Mouse (Mus musculus) forebrain, embryonic 15.5 days (tissue): ENCODE results near the gene Rbm6. TPM values are rescaled to one million over a fixed set of nuclear protein-coding genes. Genes with fewer than 3 reads are reported as not detected.

ENCODE experiments used
- polyA plus RNA-seq: library from polyadenylated mRNA; unstranded; fragments of >200 nt; fragmentation: Nextera tagmentation; extraction: Ambion mirVana; gene quantifications from 2 replicates; pipeline ENCODE4 v1.2.1, GENCODE M21; 2015

Gene Rbm6
- polyA plus RNA-seq, 1 experiment from 2014 or later: 125 TPM

Other genes with a start within 250 kb of the Rbm6 start
- gene Gnai2, start 237.9 kb downstream of the Rbm6 start, polyA plus RNA-seq: 335 and 338 TPM in 2 replicates
- gene Slc38a3, start 203.7 kb downstream of the Rbm6 start, polyA plus RNA-seq: 24.2 and 24.4 TPM in 2 replicates
- gene Gnat1, start 193.5 kb downstream of the Rbm6 start, polyA plus RNA-seq: 1.7 and 1.8 TPM in 2 replicates
- 13.7 and 14.6 TPM in 2 replicates for gene Sema3f, start 162.8 kb downstream of the Rbm6 start, polyA plus RNA-seq
- 283 and 284 TPM in 2 replicates for gene Rbm5, start 102.2 kb downstream of the Rbm6 start, polyA plus RNA-seq
- 24.0 and 24.5 TPM in 2 replicates for gene Mon1a, start 14.9 kb upstream of the Rbm6 start, polyA plus RNA-seq
- 1.0 and 1.9 TPM in 2 replicates for gene Mst1r, start 33.6 kb upstream of the Rbm6 start, polyA plus RNA-seq
- not detected in 2 replicates for gene Actl11, start 55.2 kb upstream of the Rbm6 start, polyA plus RNA-seq
- gene Camkv, start 62.4 kb upstream of the Rbm6 start, polyA plus RNA-seq: 79.1 and 83.4 TPM in 2 replicates
- 14.0 and 15.7 TPM in 2 replicates for gene Traip, start 76.9 kb upstream of the Rbm6 start, polyA plus RNA-seq
- 2.5 and 2.9 TPM in 2 replicates for gene Uba7, start 102.3 kb upstream of the Rbm6 start, polyA plus RNA-seq
- gene Gm20661, start 109.8 kb upstream of the Rbm6 start, polyA plus RNA-seq: 0.64 and 0.83 TPM in 2 replicates
- gene Inka1, start 112.6 kb upstream of the Rbm6 start, polyA plus RNA-seq: 12.6 and 12.8 TPM in 2 replicates
- 0.36 and 1.7 TPM in 2 replicates for gene Cdhr4, start 119.3 kb upstream of the Rbm6 start, polyA plus RNA-seq
- 0.69 TPM in 1 of 2 replicates, not detected in the other for gene Gm20662, start 123.1 kb upstream of the Rbm6 start, polyA plus RNA-seq
- gene Ip6k1, start 129.3 kb upstream of the Rbm6 start, polyA plus RNA-seq: 101 and 109 TPM in 2 replicates
- 19.9 and 22.2 TPM in 2 replicates for gene Gmppb, start 176.0 kb upstream of the Rbm6 start, polyA plus RNA-seq
- gene Amigo3, start 179.9 kb upstream of the Rbm6 start, polyA plus RNA-seq: 3.2 and 3.4 TPM in 2 replicates
- gene Mst1, start 207.2 kb upstream of the Rbm6 start, polyA plus RNA-seq: 0.37 TPM in 1 of 2 replicates, not detected in the other
- gene Rnf123, start 210.1 kb upstream of the Rbm6 start, polyA plus RNA-seq: 45.4 and 49.0 TPM in 2 replicates
- 42.3 and 50.5 TPM in 2 replicates for gene Apeh, start 221.4 kb upstream of the Rbm6 start, polyA plus RNA-seq